Comparison of ENCODE assay signal across 10 mouse cellular contexts in genomic region chr1:52470811-52471489, GRCm38 (mm10). TPM values are rescaled to one million over a fixed set of nuclear protein-coding genes. Genes with fewer than 3 reads are reported as not detected.
DNase-seq lines count a peak whose midpoint lies in the region; ATAC-seq lines count a peak whose summit lies in the region.
"Had no signal": no experiment of that assay in that cellular context is flagged by ENCODE, and none has a peak within 500 bp of the region (broad histone marks: within the 10 kb centered on the region; RNA-seq: fewer than 3 reads in every experiment).

No protein-coding gene starts in this region.

- peaks cover 13% of the 10 kb centered on the region for H3K4me1 ChIP-seq in forebrain, embryonic 12.5 days
- 0 out of 2 replicates have a peak, but pooled peaks cover 3% of the 10 kb centered on the region for H3K4me1 ChIP-seq in limb, embryonic 11.5 days (ENCODE audit: control insufficient read depth, insufficient read depth, low read length)
- H3K4me1 ChIP-seq in neural tube, embryonic 13.5 days (replicated peaks): peaks cover 23% of the 10 kb centered on the region
- H3K4me1 ChIP-seq: lung, embryonic 15.5 days had no signal

- no peaks in the 10 kb centered on the region; the same call in 1 of the 2 replicates for H3K36me3 ChIP-seq in forebrain, embryonic 12.5 days (replicated peaks)
- H3K36me3 ChIP-seq in limb, embryonic 11.5 days (ENCODE audit: control insufficient read depth, insufficient read depth, low read length): no peaks in the 10 kb centered on the region
- H3K36me3 ChIP-seq in neural tube, embryonic 13.5 days: no peaks in the 10 kb centered on the region

- peak; percentile 80 for ATAC-seq in forebrain, embryonic 12.5 days (ENCODE audit: low FRiP score)
- peak; percentile 39; the same call in 1 of the 2 replicates for ATAC-seq in limb, embryonic 11.5 days (ENCODE audit: insufficient number of reproducible peaks, low FRiP score, low TSS enrichment, low read depth)
- peak; percentile 93 for ATAC-seq in neural tube, embryonic 13.5 days (ENCODE audit: low read depth)

- no peaks in the 10 kb centered on the region for H3K27me3 ChIP-seq in forebrain, embryonic 12.5 days
- H3K27me3 ChIP-seq in limb, embryonic 11.5 days (ENCODE audit: control insufficient read depth, insufficient read depth, low read length): no peaks in the 10 kb centered on the region
- no peaks in the 10 kb centered on the region for H3K27me3 ChIP-seq in neural tube, embryonic 13.5 days
- H3K27me3 ChIP-seq: lung, embryonic 15.5 days had no signal

- no peak overlapping the region for H3K9ac ChIP-seq in forebrain, embryonic 12.5 days
- no peak overlapping the region for H3K9ac ChIP-seq in limb, embryonic 11.5 days (ENCODE audit: low read length)
- no peak overlapping the region for H3K9ac ChIP-seq in neural tube, embryonic 13.5 days
- H3K9ac ChIP-seq: lung, embryonic 15.5 days had no signal

- H3K4me3 ChIP-seq in forebrain, embryonic 12.5 days (replicated peaks): no peak overlapping the region
- no peak overlapping the region for H3K4me3 ChIP-seq in limb, embryonic 11.5 days (ENCODE audit: low read depth, low read length)
- no peak overlapping the region for H3K4me3 ChIP-seq in neural tube, embryonic 13.5 days
- H3K4me3 ChIP-seq: lung, embryonic 15.5 days had no signal

- H3K9me3 ChIP-seq in forebrain, embryonic 12.5 days: no peaks in the 10 kb centered on the region
- no peaks in the 10 kb centered on the region for H3K9me3 ChIP-seq in limb, embryonic 11.5 days (ENCODE audit: control insufficient read depth, low read length)
- no peaks in the 10 kb centered on the region for H3K9me3 ChIP-seq in neural tube, embryonic 13.5 days

- peak; percentile 19 for DNase-seq in embryo, embryonic 10 days (ENCODE audit: low spot score)
- DNase-seq in embryo, embryonic 9.5 days (ENCODE audit: extremely low spot score): no peak
- peak; percentile 54 for DNase-seq in limb, embryonic 11.5 days (ENCODE audit: low spot score)
- no peak for DNase-seq in right cerebral cortex, postnatal 4 days
- no peak for DNase-seq in B cell, adult 2 months
- DNase-seq in frontal cortex, postnatal 14 days (ENCODE audit: low spot score in 2 of 2): no peak
- DNase-seq: gastrocnemius, postnatal 10 days had no signal

- 47% methylated on average over 7 of the region's 7 CpGs for WGBS in forebrain, embryonic 12.5 days
- WGBS in limb, embryonic 11.5 days: 25% methylated on average over 7 of the region's 7 CpGs
- 21% methylated on average over 7 of the region's 7 CpGs for WGBS in neural tube, embryonic 13.5 days

- H3K4me2 ChIP-seq in forebrain, embryonic 12.5 days: no peak overlapping the region
- no peak overlapping the region for H3K4me2 ChIP-seq in limb, embryonic 11.5 days (ENCODE audit: low read depth, severe bottlenecking)
- H3K4me2 ChIP-seq in neural tube, embryonic 13.5 days: no peak overlapping the region
- H3K4me2 ChIP-seq: lung, embryonic 15.5 days had no signal

- H3K27ac ChIP-seq in forebrain, embryonic 12.5 days: peak overlapping the region; percentile 66; the same call in 1 of the 2 replicates
- no peak overlapping the region for H3K27ac ChIP-seq in limb, embryonic 11.5 days (replicated peaks; ENCODE audit: low read depth, low read length)
- peak overlapping the region; percentile 29 for H3K27ac ChIP-seq in neural tube, embryonic 13.5 days (replicated peaks)
- H3K27ac ChIP-seq: lung, embryonic 15.5 days had no signal

RNA-seq across cellular contexts. Expression of gene Nab1, which starts 29.5 kb away (rescaled TPM):
- polyA plus RNA-seq in forebrain, embryonic 12.5 days (2016; fragmentation: Nextera tagmentation; extraction: Ambion mirVana): 6.6 and 10.1 TPM in 2 replicates
- polyA plus RNA-seq in limb, embryonic 11.5 days (2014; fragmentation: Nextera tagmentation; extraction: Ambion mirVana): 8.6 and 10.0 TPM in 2 replicates
- 8.9 and 9.7 TPM in 2 replicates for polyA plus RNA-seq in neural tube, embryonic 13.5 days (2015; fragmentation: Nextera tagmentation; extraction: Ambion mirVana)

Comparison
In these comparisons a context has a peak if more than half of its experiments do, and no peak if none do; other contexts are left out.
1. DNase-seq: peak in embryo, embryonic 10 days (single experiment) and limb, embryonic 11.5 days (single experiment); none in embryo, embryonic 9.5 days (single experiment), right cerebral cortex, postnatal 4 days (single experiment), B cell, adult 2 months (0 of 2) and frontal cortex, postnatal 14 days (0 of 2).
2. ATAC-seq: peak in every context shown above with its lines; median percentile 93 in neural tube, embryonic 13.5 days; 80 in forebrain, embryonic 12.5 days; 39 in limb, embryonic 11.5 days.